Mouse (Mus musculus): ENCODE measurements around the gene Cldn11. TPM values are rescaled to one million over a fixed set of nuclear protein-coding genes. Genes with fewer than 3 reads are reported as not detected.

Gene Cldn11
- polyA plus RNA-seq (2017; shearing (Covaris generic)) = not detected

GRCm38 (mm10) chr3:31149706-31150105, at the start of gene Cldn11:
Gene Cldn11 (plus strand): TSS chr3:31149920.

Other genes with a start within 250 kb of the Cldn11 start
- 32.5 TPM for gene Phc3, start 180.5 kb upstream of the Cldn11 start, polyA plus RNA-seq (2017; shearing (Covaris generic))
- gene Prkci, start 154.2 kb upstream of the Cldn11 start, polyA plus RNA-seq (2017; shearing (Covaris generic)) = 9.7 TPM
- 252 TPM for gene Skil, start 54.9 kb upstream of the Cldn11 start, polyA plus RNA-seq (2017; shearing (Covaris generic))
- 0.10 TPM for gene Slc7a14, start 160.5 kb downstream of the Cldn11 start, polyA plus RNA-seq (2017; shearing (Covaris generic))